Mouse (Mus musculus) left cerebral cortex, adult 8-10 months (tissue): ENCODE data around the gene Dixdc1. TPM values are rescaled to one million over a fixed set of nuclear protein-coding genes. Genes with fewer than 3 reads are reported as not detected.
A peak's percentile ranks its signal among the peaks of the same experiment; 100 is the strongest.

Experiments used
- DNase-seq, 2 experiments: peaks; one replicate each; pipeline ENCODE4 v3.0.0; 2022; ENCODE audit warnings: low spot score in 2 of 2
- total RNA-seq, 4 experiments: library from RNA; stranded (reverse); gene quantifications; 2 replicates each; pipeline ENCODE4 v1.2.4; 2022

The Dixdc1 gene
- 10 to 100 TPM; 67.0 to 85.3 (median 71.8) TPM for total RNA-seq

- DNase-seq, result peak; percentile 80 to 84
Observed at GRCm38 (mm10) chr9:50738914-50739870, at the start of gene Dixdc1. Gene Dixdc1 (minus strand): TSS chr9:50739517.

GRCm38 (mm10) chr9:50782155-50782554, 42.8 kb upstream of the Dixdc1 start:
- DNase-seq, result no peak

- DNase-seq, result no peak
Observed at GRCm38 (mm10) chr9:50776162-50776760, 36.9 kb upstream of the Dixdc1 start.

GRCm38 (mm10) chr9:50775662-50776126, 36.4 kb upstream of the Dixdc1 start:
- no peak for DNase-seq

- DNase-seq, result peak; percentile 81 to 92
Observed at GRCm38 (mm10) chr9:50774991-50775612, 35.8 kb upstream of the Dixdc1 start, which contains the start of the genes Alg9 and 1110032A03Rik. Gene Alg9 (plus strand): TSS chr9:50775019. Gene 1110032A03Rik (minus strand): TSS chr9:50775520.

GRCm38 (mm10) chr9:50774026-50774462, 34.7 kb upstream of the Dixdc1 start:
- DNase-seq, result no peak

- no peak for DNase-seq
Observed at GRCm38 (mm10) chr9:50770011-50770410, 30.7 kb upstream of the Dixdc1 start.

GRCm38 (mm10) chr9:50768107-50769002, 29.0 kb upstream of the Dixdc1 start, which contains the start of gene Fdxacb1:
Gene Fdxacb1 (plus strand): TSS chr9:50768236.
- peak; percentile 96 to 98 for DNase-seq

- no peak for DNase-seq
Observed at GRCm38 (mm10) chr9:50767531-50768106, 28.3 kb upstream of the Dixdc1 start.

- DNase-seq, result no peak
Observed at GRCm38 (mm10) chr9:50763331-50763730, 24.0 kb upstream of the Dixdc1 start.

- no peak for DNase-seq
Observed at GRCm38 (mm10) chr9:50761520-50762243, 22.4 kb upstream of the Dixdc1 start.

GRCm38 (mm10) chr9:50756711-50757110, 17.4 kb upstream of the Dixdc1 start:
- no peak for DNase-seq

GRCm38 (mm10) chr9:50753947-50754346, 14.6 kb upstream of the Dixdc1 start:
- no peak for DNase-seq

GRCm38 (mm10) chr9:50752784-50753615, 13.7 kb upstream of the Dixdc1 start:
- peak in 1 of 2 experiments; percentile 77 for DNase-seq

GRCm38 (mm10) chr9:50752054-50752602, 12.8 kb upstream of the Dixdc1 start, which contains the start of gene Hspb2:
Gene Hspb2 (minus strand): TSS chr9:50752354.
- DNase-seq, result no peak

- no peak for DNase-seq
Observed at GRCm38 (mm10) chr9:50751323-50751722, 12.0 kb upstream of the Dixdc1 start, which contains the start of gene Cryab. Gene Cryab (plus strand): TSS chr9:50751325.

- DNase-seq, result no peak
Observed at GRCm38 (mm10) chr9:50750706-50751105, 11.4 kb upstream of the Dixdc1 start.

- DNase-seq, result no peak
Observed at GRCm38 (mm10) chr9:50746214-50746677, 6.9 kb upstream of the Dixdc1 start, which contains the start of gene 2310030G06Rik. Gene 2310030G06Rik (minus strand): TSS chr9:50746536.
